Mouse (Mus musculus) stomach, postnatal 0 days (tissue): ENCODE results near the gene AI597479. TPM values are rescaled to one million over a fixed set of nuclear protein-coding genes. Genes with fewer than 3 reads are reported as not detected.

ENCODE experiments used
- ATAC-seq: fragments of 200-750 bp; cut with Nextera tagmentation; 2 replicates; pipeline ENCODE4 v1.8.0; 2017; ENCODE audit not compliant: low FRiP score, low TSS enrichment
- DNase-seq: peaks from one replicate; pipeline ENCODE4 v3.0.0-alpha.2; 2016; ENCODE audit warnings: low spot score
- H3K27ac ChIP-seq: fragments of 300-500 bp; sonication (generic); replicated peaks from 2 replicates; pipeline ENCODE4 v1.5.1; 2014; ENCODE audit warnings: mild to moderate bottlenecking, control low read depth
- H3K27me3 ChIP-seq: fragments of 300-500 bp; sonication (generic); 2 replicates; pipeline ENCODE4 v1.6.1; 2014; ENCODE audit warnings: low read length; ENCODE audit not compliant: control insufficient read depth, insufficient read depth
- H3K36me3 ChIP-seq: fragments of 300-500 bp; sonication (generic); 2 replicates; pipeline ENCODE4 v1.6.1; 2014; ENCODE audit warnings: low read length, mixed read lengths; ENCODE audit not compliant: control insufficient read depth, insufficient read depth
- H3K4me1 ChIP-seq: fragments of 300-500 bp; sonication (generic); replicated peaks from 2 replicates; pipeline ENCODE4 v1.6.1; 2014; ENCODE audit warnings: antibody characterized with exemption; ENCODE audit not compliant: control insufficient read depth, insufficient read depth
- H3K4me2 ChIP-seq: fragments of 300-500 bp; sonication (generic); replicated peaks from 2 replicates; pipeline ENCODE4 v1.6.1; 2014; ENCODE audit warnings: low read depth, mild to moderate bottlenecking, control low read depth, moderate library complexity
- H3K4me3 ChIP-seq: fragments of 300-500 bp; sonication (generic); 2 replicates; pipeline ENCODE4 v1.5.1; 2014; ENCODE audit warnings: low read depth, low read length, control low read depth
- H3K9ac ChIP-seq: fragments of 300-500 bp; sonication (generic); 2 replicates; pipeline ENCODE4 v1.6.1; 2014; ENCODE audit warnings: mild to moderate bottlenecking, low read length, control low read depth, mixed read lengths
- H3K9me3 ChIP-seq: fragments of 300-500 bp; sonication (generic); 2 replicates; pipeline ENCODE4 v1.6.1; 2016; ENCODE audit warnings: low read length; ENCODE audit not compliant: control insufficient read depth
- CTCF ChIP-seq: IDR thresholded peaks from 2 replicates; pipeline ENCODE4 v1.5.1; 2016; ENCODE audit warnings: antibody characterized with exemption, low read depth, mild to moderate bottlenecking, moderate library complexity
- EP300 ChIP-seq: optimal IDR thresholded peaks from 2 replicates; pipeline ENCODE3; 2016; ENCODE audit warnings: antibody characterized with exemption
- WGBS: fragments of 180-500 bp; shearing (Covaris S2); extraction: QIAGEN DNeasy Blood & Tissue Kit; methylation state at CpG from one replicate; pipeline ENCODE4 v1.1.7; 2014; 5-methylcytosine and 5-hydroxymethylcytosine counted together
- polyA plus RNA-seq: library from polyadenylated mRNA; unstranded; fragments of >200 nt; fragmentation: Nextera tagmentation; extraction: Ambion mirVana; gene quantifications from 2 replicates; pipeline ENCODE4 v1.2.1, GENCODE M21; 2015

The AI597479 gene
- polyA plus RNA-seq: 10.7 and 11.2 TPM in 2 replicates

- TF ChIP-seq CTCF (0 out of 2 replicates have a peak, but pooled peaks have one; percentile 3), EP300 (no peak)
- H3K27ac ChIP-seq: peak within 1 kb of the TSS; percentile 99
- H3K27me3 ChIP-seq: no peaks in the 10 kb centered on the region
- no peaks in the 10 kb centered on the region for H3K36me3 ChIP-seq
- H3K9ac ChIP-seq: peak within 1 kb of the TSS; percentile 96
- DNase-seq (peak; percentile 93), ATAC-seq (peak; percentile 96)
- H3K4me3 ChIP-seq: peak within 1 kb of the TSS; percentile 87
- under 1% methylated on average over 56 of the region's 57 CpGs for whole genome bisulfite sequencing
- no peaks in the 10 kb centered on the region for H3K4me1 ChIP-seq
- no peaks in the 10 kb centered on the region for H3K9me3 ChIP-seq
- peak within 1 kb of the TSS; percentile 87 for H3K4me2 ChIP-seq
These were observed at the start of gene AI597479, which contains the start of gene Tgfbrap1 for GRCm38 (mm10) chr1:43098031-43098984. Gene AI597479 (plus strand): TSS chr1:43098710. Gene Tgfbrap1 (minus strand): TSS chr1:43098637.

GRCm38 (mm10) chr1:43051903-43052302 lies 46.6 kb upstream of the AI597479 start:
- no peak overlapping the region for H3K9ac ChIP-seq
- WGBS: 86% methylated on average over 5 of the region's 5 CpGs
- H3K4me2 ChIP-seq: no peak overlapping the region
- H3K4me1 ChIP-seq: no peaks in the 10 kb centered on the region
- peak; percentile 25 for DNase-seq
- ATAC-seq: peak; percentile 75
- H3K9me3 ChIP-seq: no peaks in the 10 kb centered on the region
- H3K27me3 ChIP-seq: no peaks in the 10 kb centered on the region
- H3K36me3 ChIP-seq: peaks cover 13% of the 10 kb centered on the region
- TF ChIP-seq CTCF (peak; percentile 61), EP300 (no peak)
- H3K4me3 ChIP-seq: no peak overlapping the region
- no peak overlapping the region for H3K27ac ChIP-seq

DNA sequence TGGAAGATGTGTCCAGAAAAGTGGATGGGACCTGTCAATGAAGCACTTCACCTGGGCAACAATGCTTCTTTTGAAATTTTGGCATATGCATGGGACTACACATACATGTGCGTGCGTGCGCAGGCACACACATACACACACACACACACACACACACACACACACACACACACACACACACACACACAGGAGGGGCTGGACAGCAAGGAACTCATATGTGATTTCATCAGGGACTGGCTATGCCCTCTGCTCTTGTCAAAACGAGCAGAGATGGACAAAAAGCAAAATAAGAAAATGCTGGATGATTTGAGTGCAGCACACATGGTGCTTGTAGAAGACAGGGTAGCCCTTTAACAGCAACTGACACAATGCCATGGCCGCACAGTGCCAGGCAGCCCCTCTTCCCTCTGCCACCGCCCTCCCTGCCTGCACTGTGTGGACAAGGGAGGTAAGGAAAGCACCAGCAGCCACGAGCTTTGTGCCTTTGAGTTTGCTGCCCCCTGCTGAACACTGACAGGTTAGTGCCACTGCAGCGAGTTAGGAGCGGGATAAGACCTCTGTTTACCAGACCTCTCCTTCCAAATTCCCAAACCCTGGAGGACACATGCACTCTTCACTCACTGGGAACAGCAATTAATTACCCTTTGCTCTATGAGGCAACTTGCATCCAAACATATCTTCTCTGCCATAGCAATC lies 32.7 kb upstream of the AI597479 start:
- no peak overlapping the region for H3K4me3 ChIP-seq
- H3K27ac ChIP-seq: no peak overlapping the region
- H3K4me1 ChIP-seq: no peaks in the 10 kb centered on the region
- peaks cover under 1% of the 10 kb centered on the region for H3K36me3 ChIP-seq
- no peaks in the 10 kb centered on the region for H3K9me3 ChIP-seq
- DNase-seq: peak; percentile 76
- no peak overlapping the region for H3K9ac ChIP-seq
- TF ChIP-seq EP300 (no peak), CTCF (peak; percentile 94)
- WGBS: 52% methylated on average over 9 of the region's 9 CpGs
- H3K27me3 ChIP-seq: no peaks in the 10 kb centered on the region
- no peak overlapping the region for H3K4me2 ChIP-seq
- peak; percentile 84 for ATAC-seq

GRCm38 (mm10) chr1:43066573-43066972 lies 31.9 kb upstream of the AI597479 start:
- Histone ChIP-seq H3K27ac (no peak overlapping the region), H3K4me1 (no peaks in the 10 kb centered on the region), H3K9me3 (no peaks in the 10 kb centered on the region), H3K4me2 (no peak overlapping the region), H3K9ac (no peak overlapping the region), H3K27me3 (no peaks in the 10 kb centered on the region), H3K4me3 (no peak overlapping the region), H3K36me3 (no peaks in the 10 kb centered on the region; the same call in 1 of the 2 replicates)
- ATAC-seq: no peak
- WGBS: 76% methylated on average over 8 of the region's 8 CpGs
- TF ChIP-seq CTCF (no peak), EP300 (no peak)
- no peak for DNase-seq

DNA sequence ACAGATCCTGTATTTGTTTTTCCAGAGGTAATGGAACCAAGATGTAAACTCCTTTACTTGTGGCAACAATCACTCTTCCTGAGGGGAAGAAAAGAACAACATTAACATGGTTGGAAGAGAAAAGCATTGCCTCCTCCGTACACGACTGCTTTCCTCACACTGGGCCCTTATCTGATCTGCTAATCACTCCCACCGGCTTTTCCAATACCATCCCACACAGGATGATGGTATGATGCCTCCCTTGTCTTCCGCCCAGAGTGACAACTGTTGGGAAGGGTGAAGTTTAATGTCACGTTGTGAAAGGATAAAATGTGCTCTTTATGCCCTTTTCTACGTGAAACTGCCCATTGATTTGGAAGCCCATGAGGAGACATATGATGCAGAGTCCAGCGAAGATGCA lies 31.0 kb upstream of the AI597479 start:
- no peaks in the 10 kb centered on the region for H3K4me1 ChIP-seq
- no peak overlapping the region for H3K9ac ChIP-seq
- no peak overlapping the region for H3K4me3 ChIP-seq
- no peaks in the 10 kb centered on the region; the same call in 1 of the 2 replicates for H3K36me3 ChIP-seq
- no peak for TF ChIP-seq CTCF
- no peak for TF ChIP-seq EP300
- ATAC-seq (no peak), DNase-seq (no peak)
- no peak overlapping the region for H3K4me2 ChIP-seq
- H3K27ac ChIP-seq: no peak overlapping the region
- no peaks in the 10 kb centered on the region for H3K27me3 ChIP-seq
- WGBS: 76% methylated on average over 7 of the region's 7 CpGs
- H3K9me3 ChIP-seq: no peaks in the 10 kb centered on the region
